Mouse (Mus musculus): ENCODE results near the gene Alkbh7. TPM values are rescaled to one million over a fixed set of nuclear protein-coding genes. Genes with fewer than 3 reads are reported as not detected.

The Alkbh7 gene
- polyA plus RNA-seq, 1 experiment from 2014 or later = 41.3 TPM

DNA sequence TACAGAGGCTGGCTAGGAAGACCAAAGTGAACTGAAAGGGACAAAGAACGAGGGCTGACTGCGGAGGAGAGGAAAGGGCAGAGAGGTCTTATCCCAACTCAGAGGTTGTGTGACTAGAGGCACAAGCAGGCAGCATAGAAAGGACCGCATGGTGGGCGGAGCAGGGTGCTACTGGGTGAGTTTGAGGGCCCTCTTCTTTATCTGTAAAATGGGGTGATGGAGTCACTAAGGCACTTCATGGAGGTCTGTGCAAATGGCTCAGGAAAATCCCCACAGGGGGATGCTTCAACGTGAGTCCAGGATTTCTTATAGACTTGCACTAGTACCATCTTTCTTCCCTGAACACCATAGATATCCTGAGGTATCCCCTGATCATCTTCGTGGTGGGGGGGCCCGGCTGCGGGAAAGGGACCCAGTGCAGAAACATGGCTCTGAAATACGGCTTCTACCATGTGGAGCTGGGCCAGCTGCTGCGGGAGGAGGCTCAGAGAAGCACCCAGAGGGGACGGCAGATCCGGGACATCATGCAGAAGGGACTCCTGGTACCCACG is 15.2 kb downstream of the Alkbh7 start:
- Histone ChIP-seq H3K36me3 (ENCODE audit: control insufficient read depth, insufficient read depth, low read length) (peaks cover 5% of the 10 kb centered on the region; the same call in 1 of the 2 replicates), H3K27ac (ENCODE audit: low read length) (peak overlapping the region; percentile 92), H3K4me3 (ENCODE audit: low read length) (peak overlapping the region; percentile 67), H3K4me2 (ENCODE audit: low read depth, low read length) (peak overlapping the region; percentile 79), H3K9me3 (ENCODE audit: control insufficient read depth, low read length) (no peaks in the 10 kb centered on the region), H3K9ac (ENCODE audit: low read length) (peak overlapping the region; percentile 78), H3K4me1 (replicated peaks; ENCODE audit: control insufficient read depth, insufficient read depth, low read length) (peaks cover 17% of the 10 kb centered on the region), H3K27me3 (ENCODE audit: control insufficient read depth, insufficient read depth, low read depth, low read length) (no peaks in the 10 kb centered on the region)
- 64% methylated on average over 13 of the region's 13 CpGs for WGBS
- ATAC-seq (ENCODE audit: low read depth) = no peak

DNA sequence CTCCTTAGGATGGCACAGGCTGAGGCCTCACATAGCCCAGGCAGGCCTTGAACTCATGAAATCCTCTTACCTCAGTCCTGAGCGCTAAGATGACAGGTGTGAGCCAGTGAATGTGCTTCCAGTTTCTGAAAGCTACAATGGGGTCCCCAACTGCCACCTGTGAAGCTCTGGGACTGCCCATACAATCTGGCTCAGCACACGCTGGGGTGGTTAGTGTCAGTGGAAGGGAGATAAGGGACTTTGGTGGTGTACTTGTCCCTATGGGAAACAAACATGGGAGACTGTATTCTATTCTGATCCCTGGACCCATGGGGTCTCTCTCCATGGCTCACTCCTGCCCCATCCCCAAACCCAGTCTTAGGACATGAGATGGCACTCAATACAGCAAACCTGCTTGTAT is 22.6 kb downstream of the Alkbh7 start:
- no peak overlapping the region for H3K4me2 ChIP-seq (ENCODE audit: low read depth, low read length)
- no peak for ATAC-seq (ENCODE audit: low read depth)
- H3K9me3 ChIP-seq (ENCODE audit: control insufficient read depth, low read length) = no peaks in the 10 kb centered on the region
- H3K9ac ChIP-seq (ENCODE audit: low read length) = no peak overlapping the region
- H3K4me3 ChIP-seq (ENCODE audit: low read length) = no peak overlapping the region
- H3K27me3 ChIP-seq (ENCODE audit: control insufficient read depth, insufficient read depth, low read depth, low read length) = no peaks in the 10 kb centered on the region
- 66% methylated on average over 2 of the region's 2 CpGs for WGBS
- no peak overlapping the region for H3K27ac ChIP-seq (ENCODE audit: low read length)
- peaks cover 31% of the 10 kb centered on the region for H3K36me3 ChIP-seq (ENCODE audit: control insufficient read depth, insufficient read depth, low read length)
- H3K4me1 ChIP-seq (replicated peaks; ENCODE audit: control insufficient read depth, insufficient read depth, low read length) = no peaks in the 10 kb centered on the region

DNA sequence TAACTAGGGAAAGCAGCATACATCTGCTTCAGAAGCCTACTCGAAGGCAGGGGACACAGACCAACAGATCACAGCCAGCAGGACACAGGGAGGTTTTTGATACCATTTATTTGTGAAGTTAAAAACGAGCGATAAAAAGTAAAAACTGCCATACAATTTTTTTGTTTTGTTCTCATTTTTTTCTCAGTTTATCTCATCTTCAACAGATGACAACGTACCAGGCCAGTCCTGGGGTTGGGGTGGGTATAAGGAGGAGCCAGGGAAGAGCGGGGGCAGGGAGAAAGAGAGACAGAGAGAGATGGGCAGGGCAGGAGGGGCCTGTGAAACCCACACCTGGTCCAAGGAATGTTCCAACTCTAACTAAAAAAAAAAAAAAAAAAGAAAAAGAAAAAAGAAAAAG is 23.8 kb downstream of the Alkbh7 start:
- no peak overlapping the region for H3K4me3 ChIP-seq (ENCODE audit: low read length)
- no peak overlapping the region for H3K27ac ChIP-seq (ENCODE audit: low read length)
- no peak overlapping the region for H3K4me2 ChIP-seq (ENCODE audit: low read depth, low read length)
- H3K9me3 ChIP-seq (ENCODE audit: control insufficient read depth, low read length) = no peaks in the 10 kb centered on the region
- ATAC-seq (ENCODE audit: low read depth) = no peak
- no peaks in the 10 kb centered on the region for H3K27me3 ChIP-seq (ENCODE audit: control insufficient read depth, insufficient read depth, low read depth, low read length)
- H3K36me3 ChIP-seq (ENCODE audit: control insufficient read depth, insufficient read depth, low read length) = peaks cover 43% of the 10 kb centered on the region
- 88% methylated on average over 5 of the region's 5 CpGs for WGBS
- no peak overlapping the region for H3K9ac ChIP-seq (ENCODE audit: low read length)
- H3K4me1 ChIP-seq (replicated peaks; ENCODE audit: control insufficient read depth, insufficient read depth, low read length) = no peaks in the 10 kb centered on the region

DNA sequence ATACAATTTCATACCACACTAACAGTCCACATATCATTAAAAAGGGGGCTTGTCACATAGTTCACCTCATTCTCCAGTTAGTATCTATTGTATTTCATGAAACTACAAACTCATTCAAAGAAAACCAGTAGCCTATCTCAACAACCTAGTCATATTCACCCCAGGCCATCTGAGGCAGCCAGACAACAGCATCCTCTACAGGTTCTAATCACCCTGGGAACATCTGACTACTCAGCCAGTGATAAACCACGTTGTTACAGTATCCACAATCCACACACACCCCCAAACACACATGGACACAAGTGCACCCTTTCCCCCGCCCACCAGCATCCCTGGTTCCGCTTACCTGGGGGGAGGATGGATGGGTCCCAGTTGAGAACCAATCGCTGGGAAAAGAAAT is 30.3 kb downstream of the Alkbh7 start:
- WGBS = 89% methylated on average over 4 of the region's 4 CpGs
- Histone ChIP-seq H3K27me3 (ENCODE audit: control insufficient read depth, insufficient read depth, low read depth, low read length) (no peaks in the 10 kb centered on the region), H3K9ac (ENCODE audit: low read length) (no peak overlapping the region), H3K4me3 (ENCODE audit: low read length) (no peak overlapping the region), H3K27ac (ENCODE audit: low read length) (no peak overlapping the region), H3K36me3 (ENCODE audit: control insufficient read depth, insufficient read depth, low read length) (peaks cover 44% of the 10 kb centered on the region), H3K4me2 (ENCODE audit: low read depth, low read length) (no peak overlapping the region), H3K4me1 (replicated peaks; ENCODE audit: control insufficient read depth, insufficient read depth, low read length) (peaks cover 14% of the 10 kb centered on the region), H3K9me3 (ENCODE audit: control insufficient read depth, low read length) (no peaks in the 10 kb centered on the region)
- ATAC-seq (ENCODE audit: low read depth) = no peak

DNA sequence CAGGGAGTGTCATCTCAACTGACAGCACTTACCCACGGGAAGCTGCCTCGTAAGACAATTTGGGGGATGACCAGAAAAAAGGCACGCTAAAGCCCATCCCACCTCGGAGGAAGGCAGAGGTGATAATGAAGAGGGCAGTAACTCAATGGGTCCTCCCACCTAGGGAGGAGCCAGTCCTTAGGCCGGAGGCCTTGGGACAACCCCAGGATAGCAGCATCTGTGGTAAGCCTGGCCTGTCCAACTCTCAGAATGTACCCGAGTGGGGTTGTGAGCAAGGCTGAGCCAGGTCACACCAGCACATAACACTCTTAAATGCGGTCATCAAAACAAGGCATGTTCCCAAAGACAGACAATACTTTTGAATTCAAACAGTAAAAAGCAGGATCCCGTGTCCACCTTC is 32.6 kb downstream of the Alkbh7 start:
- Histone ChIP-seq H3K4me2 (ENCODE audit: low read depth, low read length) (peak overlapping the region; percentile 92), H3K4me1 (replicated peaks; ENCODE audit: control insufficient read depth, insufficient read depth, low read length) (peaks cover 14% of the 10 kb centered on the region), H3K9me3 (ENCODE audit: control insufficient read depth, low read length) (no peaks in the 10 kb centered on the region), H3K9ac (ENCODE audit: low read length) (peak overlapping the region; percentile 99), H3K27me3 (ENCODE audit: control insufficient read depth, insufficient read depth, low read depth, low read length) (no peaks in the 10 kb centered on the region), H3K4me3 (ENCODE audit: low read length) (peak overlapping the region; percentile 89), H3K27ac (ENCODE audit: low read length) (no peak overlapping the region), H3K36me3 (ENCODE audit: control insufficient read depth, insufficient read depth, low read length) (peaks cover 24% of the 10 kb centered on the region)
- WGBS = 24% methylated on average over 8 of the region's 8 CpGs
- ATAC-seq (ENCODE audit: low read depth) = no peak

DNA sequence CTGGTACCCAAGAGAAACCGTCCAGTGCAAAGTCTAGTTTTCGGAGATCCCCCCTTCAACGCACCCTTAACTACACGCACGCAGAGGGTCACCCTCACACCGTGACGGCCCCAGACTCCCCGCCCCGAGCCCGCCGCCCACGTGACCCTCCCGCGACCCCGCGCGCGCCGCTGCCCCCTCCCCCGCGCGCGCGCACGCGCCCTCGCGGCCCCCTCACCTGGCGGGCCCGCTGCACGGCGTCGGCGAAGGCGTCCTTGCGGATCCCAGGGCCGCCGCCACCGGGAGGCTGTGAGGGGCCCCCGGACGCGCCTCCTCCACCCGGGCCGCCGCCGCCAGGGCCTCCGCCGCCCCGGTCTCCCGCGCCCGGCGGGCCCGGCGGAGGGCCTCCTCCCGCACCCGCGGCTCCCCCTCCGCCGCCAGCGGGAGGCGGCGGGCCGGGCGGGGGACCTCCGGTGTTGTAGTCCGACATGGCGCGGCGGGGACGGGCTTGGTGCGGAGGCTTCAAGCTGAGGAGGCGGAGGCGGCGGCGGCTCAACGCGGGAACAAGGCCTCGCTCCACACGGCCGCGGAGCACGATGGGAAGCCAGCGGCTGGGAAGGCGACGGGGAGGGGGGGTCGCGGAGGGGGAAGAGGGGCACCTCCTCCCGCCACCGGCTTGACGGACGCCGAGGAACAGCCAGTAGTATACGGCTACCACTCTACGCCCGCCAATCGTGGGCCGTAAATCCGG is 34.0 kb downstream of the Alkbh7 start, which contains the start of gene Khsrp:
TSS of gene Khsrp (minus strand) at position 592 of the 730 bp plus-strand sequence.
- peak within 1 kb of the TSS; percentile 89 for H3K4me3 ChIP-seq (ENCODE audit: low read length)
- peaks cover 14% of the 10 kb centered on the region for H3K4me1 ChIP-seq (replicated peaks; ENCODE audit: control insufficient read depth, insufficient read depth, low read length)
- H3K27me3 ChIP-seq (ENCODE audit: control insufficient read depth, insufficient read depth, low read depth, low read length) = no peaks in the 10 kb centered on the region
- H3K27ac ChIP-seq (ENCODE audit: low read length) = peak within 1 kb of the TSS; percentile 93
- no peak for ATAC-seq (ENCODE audit: low read depth)
- H3K36me3 ChIP-seq (ENCODE audit: control insufficient read depth, insufficient read depth, low read length) = peaks cover 11% of the 10 kb centered on the region
- H3K4me2 ChIP-seq (ENCODE audit: low read depth, low read length) = peak within 1 kb of the TSS; percentile 92
- no peaks in the 10 kb centered on the region for H3K9me3 ChIP-seq (ENCODE audit: control insufficient read depth, low read length)
- H3K9ac ChIP-seq (ENCODE audit: low read length) = peak within 1 kb of the TSS; percentile 99
- WGBS = 0% methylated on average over 45 of the region's 99 CpGs

DNA sequence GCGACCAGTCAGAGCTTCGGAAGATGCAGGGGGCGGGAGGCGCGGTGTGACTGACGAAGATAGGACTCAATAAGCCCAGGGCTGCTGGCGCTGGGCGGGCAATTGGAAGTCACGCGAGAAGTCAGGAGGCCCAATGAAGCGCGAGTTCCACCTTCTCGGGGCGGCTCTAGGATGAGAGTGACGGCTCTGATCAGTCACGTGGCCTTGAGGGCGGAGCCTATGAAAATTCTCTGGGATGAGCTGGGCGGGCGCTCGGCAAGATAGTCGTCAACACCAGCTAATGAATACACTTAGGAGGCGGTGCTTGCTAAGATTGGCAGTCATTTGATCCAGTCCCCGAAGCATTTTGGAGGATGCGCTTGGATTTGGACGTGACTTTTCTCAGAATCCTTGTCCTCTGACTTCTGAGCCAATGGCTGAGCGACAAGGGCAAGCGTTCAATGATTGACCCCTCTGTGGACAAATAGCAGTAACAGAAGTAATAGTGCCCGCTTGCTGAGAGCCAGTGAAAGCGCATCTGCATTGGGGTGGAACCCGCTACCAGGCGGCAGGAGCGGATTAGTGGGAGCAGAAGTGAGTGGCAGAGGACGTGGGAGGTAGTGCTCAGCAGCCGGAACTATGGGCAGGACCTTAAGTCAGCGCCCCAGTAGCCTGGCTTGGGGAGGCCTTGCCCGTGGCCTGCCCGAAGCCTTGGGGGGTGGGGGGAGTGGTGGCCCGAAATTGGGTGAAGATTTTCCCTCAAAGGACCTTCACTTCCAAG is 34.7 kb downstream of the Alkbh7 start:
- peaks cover 7% of the 10 kb centered on the region for H3K36me3 ChIP-seq (ENCODE audit: control insufficient read depth, insufficient read depth, low read length)
- H3K4me3 ChIP-seq (ENCODE audit: low read length) = peak overlapping the region; percentile 48
- H3K4me2 ChIP-seq (ENCODE audit: low read depth, low read length) = peak overlapping the region; percentile 60
- peak overlapping the region; percentile 66 for H3K9ac ChIP-seq (ENCODE audit: low read length)
- H3K4me1 ChIP-seq (replicated peaks; ENCODE audit: control insufficient read depth, insufficient read depth, low read length) = peaks cover 14% of the 10 kb centered on the region
- WGBS = under 1% methylated on average over 38 of the region's 38 CpGs
- ATAC-seq (ENCODE audit: low read depth) = peak; percentile 96
- peak overlapping the region; percentile 89 for H3K27ac ChIP-seq (ENCODE audit: low read length)
- no peaks in the 10 kb centered on the region for H3K27me3 ChIP-seq (ENCODE audit: control insufficient read depth, insufficient read depth, low read depth, low read length)
- no peaks in the 10 kb centered on the region for H3K9me3 ChIP-seq (ENCODE audit: control insufficient read depth, low read length)

DNA sequence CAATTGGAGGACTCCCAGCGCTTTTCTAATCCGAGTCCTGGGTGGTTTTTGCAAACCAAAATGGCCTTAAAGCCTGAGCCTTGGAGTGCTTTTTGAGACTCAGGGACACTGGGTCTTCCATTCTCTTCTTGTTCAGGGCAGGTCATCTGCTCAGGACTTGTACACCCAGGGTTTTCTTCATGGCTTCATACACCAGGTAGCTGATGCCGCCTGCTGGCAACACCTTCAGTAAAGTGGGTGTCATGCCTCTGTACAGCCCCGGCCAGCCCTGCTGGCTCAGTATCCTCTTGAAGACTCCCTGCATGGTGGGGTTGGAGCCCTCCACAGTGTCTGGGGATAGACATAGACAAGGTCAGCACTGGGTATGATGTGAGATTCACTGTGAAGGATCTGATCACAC is 35.7 kb downstream of the Alkbh7 start:
- no peak for ATAC-seq (ENCODE audit: low read depth)

DNA sequence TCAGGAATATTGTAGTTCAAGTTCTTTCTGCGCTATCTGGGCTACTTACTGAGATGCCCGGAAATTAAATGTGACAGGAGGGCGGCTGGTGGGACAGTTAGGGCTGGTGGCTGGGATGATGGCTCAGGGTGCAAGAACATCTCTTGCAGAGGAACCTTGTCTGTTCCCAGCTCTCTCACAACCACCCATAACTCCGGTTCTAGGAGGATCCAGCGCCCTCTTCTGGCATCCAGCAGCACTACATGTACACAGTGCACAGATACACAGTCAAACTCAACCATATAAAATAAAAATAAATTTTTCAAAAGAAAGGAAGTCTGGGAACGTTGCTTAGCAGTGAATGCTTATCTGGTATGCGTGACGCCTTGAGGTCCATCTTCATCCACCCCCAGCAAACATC is 41.8 kb downstream of the Alkbh7 start:
- H3K36me3 ChIP-seq (ENCODE audit: control insufficient read depth, insufficient read depth, low read length) = no peaks in the 10 kb centered on the region
- no peak overlapping the region for H3K27ac ChIP-seq (ENCODE audit: low read length)
- no peak overlapping the region for H3K4me2 ChIP-seq (ENCODE audit: low read depth, low read length)
- H3K4me3 ChIP-seq (ENCODE audit: low read length) = no peak overlapping the region
- H3K27me3 ChIP-seq (ENCODE audit: control insufficient read depth, insufficient read depth, low read depth, low read length) = peaks cover 2% of the 10 kb centered on the region; the same call in 1 of the 2 replicates
- ATAC-seq (ENCODE audit: low read depth) = no peak
- WGBS = 33% methylated on average over 8 of the region's 8 CpGs
- H3K9ac ChIP-seq (ENCODE audit: low read length) = no peak overlapping the region
- H3K4me1 ChIP-seq (replicated peaks; ENCODE audit: control insufficient read depth, insufficient read depth, low read length) = no peaks in the 10 kb centered on the region
- H3K9me3 ChIP-seq (ENCODE audit: control insufficient read depth, low read length) = no peaks in the 10 kb centered on the region

More for the DNA sequence above, 35.7 kb downstream of the Alkbh7 start:
- 89% methylated on average over 4 of the region's 4 CpGs for WGBS
- Histone ChIP-seq H3K9ac (ENCODE audit: low read length) (no peak overlapping the region), H3K27me3 (ENCODE audit: control insufficient read depth, insufficient read depth, low read depth, low read length) (peaks cover under 1% of the 10 kb centered on the region; the same call in 1 of the 2 replicates), H3K9me3 (ENCODE audit: control insufficient read depth, low read length) (no peaks in the 10 kb centered on the region), H3K4me3 (ENCODE audit: low read length) (no peak overlapping the region), H3K36me3 (ENCODE audit: control insufficient read depth, insufficient read depth, low read length) (peaks cover 4% of the 10 kb centered on the region), H3K4me1 (replicated peaks; ENCODE audit: control insufficient read depth, insufficient read depth, low read length) (peaks cover 14% of the 10 kb centered on the region), H3K4me2 (ENCODE audit: low read depth, low read length) (no peak overlapping the region), H3K27ac (ENCODE audit: low read length) (no peak overlapping the region)

Measured in lung, embryonic 16.5 days (tissue).